Mouse (Mus musculus) ES-CJ7 (cell line): ENCODE measurements around the gene Gm16253.

Experiments used
- DNase-seq: peaks from one replicate; pipeline ENCODE4 v3.0.0; 2011; ENCODE audit warnings: low read depth, low spot score

Gene Gm16253

DNA sequence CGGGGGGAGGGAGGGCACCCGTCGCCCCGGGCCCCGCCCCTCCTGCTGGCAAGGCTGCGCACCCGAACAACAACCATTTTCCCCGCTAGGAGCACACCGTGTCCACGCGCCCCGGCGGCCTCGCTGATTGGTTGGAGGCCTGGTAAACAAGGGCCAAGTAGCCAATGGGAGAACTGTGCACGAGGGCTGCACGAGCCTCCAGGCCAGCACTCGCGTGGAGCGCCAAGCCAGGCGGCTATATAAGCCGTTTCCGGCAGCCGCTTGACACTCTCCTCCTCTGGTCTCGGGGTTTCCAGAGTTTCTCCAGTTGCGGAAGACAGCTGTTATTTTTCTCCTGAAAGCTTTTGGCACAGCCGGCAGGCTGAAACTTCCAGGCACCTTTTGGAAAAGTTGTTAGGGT is 19.1 kb upstream of the Gm16253 start, which contains the start of gene Txnip:
Gene Txnip (plus strand): TSS at position 264 of the 400 bp plus-strand sequence.
- DNase-seq: peak; percentile 99

- DNase-seq: no peak
Measured at GRCm38 (mm10) chr3:96558159-96558558, 18.6 kb upstream of the Gm16253 start.

DNA sequence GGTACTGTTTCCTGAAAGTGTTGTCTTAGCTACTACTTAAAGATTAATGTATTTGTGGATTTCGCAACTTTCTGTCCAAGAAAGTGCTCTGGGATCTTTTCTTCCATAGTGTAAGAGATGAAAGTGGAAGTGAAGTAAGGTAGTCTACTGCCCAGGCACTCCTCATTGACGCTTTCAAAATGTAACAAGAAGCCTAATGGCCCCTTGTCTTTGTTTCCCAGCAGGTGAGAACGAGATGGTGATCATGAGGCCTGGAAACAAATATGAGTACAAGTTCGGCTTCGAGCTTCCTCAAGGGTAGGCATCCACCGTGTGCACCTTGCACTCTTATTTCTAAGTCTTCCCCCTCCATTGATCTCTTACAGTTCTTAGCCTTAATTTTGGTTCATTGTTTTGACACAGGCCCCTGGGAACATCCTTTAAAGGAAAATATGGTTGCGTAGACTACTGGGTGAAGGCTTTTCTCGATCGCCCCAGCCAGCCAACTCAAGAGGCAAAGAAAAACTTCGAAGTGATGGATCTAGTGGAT is 18.1 kb upstream of the Gm16253 start:
- no peak for DNase-seq

- DNase-seq: no peak
Measured at GRCm38 (mm10) chr3:96559398-96559910, 17.3 kb upstream of the Gm16253 start.

GRCm38 (mm10) chr3:96559911-96560850 is 16.6 kb upstream of the Gm16253 start:
- DNase-seq: no peak

- DNase-seq: no peak
Measured at GRCm38 (mm10) chr3:96560881-96561668, 15.7 kb upstream of the Gm16253 start.

DNA sequence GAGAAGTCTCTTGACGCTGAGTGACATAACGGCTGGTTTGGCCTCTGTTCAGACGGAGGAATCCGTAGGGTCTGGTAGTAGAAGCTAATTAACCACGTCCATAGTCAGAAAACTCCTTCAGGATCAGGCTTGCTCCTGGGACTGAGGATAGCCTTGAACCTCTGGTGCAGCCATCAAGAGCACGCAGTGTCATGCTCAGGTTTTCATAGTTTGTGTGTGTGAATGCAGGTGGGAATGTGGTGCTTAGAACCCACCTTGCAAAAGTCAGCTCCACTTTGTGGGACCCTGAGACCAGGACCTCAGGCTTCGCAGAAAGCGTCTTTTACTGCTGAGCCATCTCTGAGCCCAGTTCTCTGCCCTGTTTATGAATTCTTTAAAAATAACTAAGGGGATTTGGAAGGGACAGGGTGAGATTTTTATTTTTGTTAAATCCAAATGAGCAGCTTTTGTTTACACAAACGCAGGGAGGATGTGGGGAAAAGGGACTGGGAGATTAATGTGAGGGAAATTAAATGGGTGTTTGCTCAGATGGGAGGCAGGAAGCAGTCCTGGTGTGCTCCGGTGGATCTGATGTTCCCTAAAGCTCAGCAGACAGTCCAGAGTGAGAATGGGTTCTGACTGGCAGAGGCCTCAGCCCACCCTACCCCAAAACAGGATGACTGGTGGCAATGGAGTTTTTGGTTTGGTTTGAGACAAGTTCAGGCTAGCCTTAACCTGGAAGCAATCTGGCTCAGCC is 14.7 kb upstream of the Gm16253 start:
- no peak for DNase-seq

DNA sequence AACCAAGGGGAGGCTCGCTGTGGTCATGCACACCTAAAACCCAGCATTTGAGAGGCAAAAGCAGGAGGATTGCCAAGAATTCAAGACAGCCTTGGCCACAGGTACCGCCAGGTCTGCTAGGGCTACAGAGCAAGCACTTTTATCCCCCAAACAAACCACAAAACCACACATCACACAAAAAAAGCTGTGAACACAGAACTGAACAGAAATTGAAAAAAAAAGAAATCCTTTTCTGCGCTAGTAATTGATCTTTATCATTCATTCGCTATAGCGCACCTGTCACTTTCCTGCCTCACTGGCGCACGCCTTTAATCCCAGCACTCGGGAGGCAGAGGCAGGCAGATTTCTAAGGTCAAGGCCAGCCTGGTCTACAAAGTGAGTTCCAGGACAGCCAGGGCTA is 13.5 kb upstream of the Gm16253 start:
- no peak for DNase-seq

DNA sequence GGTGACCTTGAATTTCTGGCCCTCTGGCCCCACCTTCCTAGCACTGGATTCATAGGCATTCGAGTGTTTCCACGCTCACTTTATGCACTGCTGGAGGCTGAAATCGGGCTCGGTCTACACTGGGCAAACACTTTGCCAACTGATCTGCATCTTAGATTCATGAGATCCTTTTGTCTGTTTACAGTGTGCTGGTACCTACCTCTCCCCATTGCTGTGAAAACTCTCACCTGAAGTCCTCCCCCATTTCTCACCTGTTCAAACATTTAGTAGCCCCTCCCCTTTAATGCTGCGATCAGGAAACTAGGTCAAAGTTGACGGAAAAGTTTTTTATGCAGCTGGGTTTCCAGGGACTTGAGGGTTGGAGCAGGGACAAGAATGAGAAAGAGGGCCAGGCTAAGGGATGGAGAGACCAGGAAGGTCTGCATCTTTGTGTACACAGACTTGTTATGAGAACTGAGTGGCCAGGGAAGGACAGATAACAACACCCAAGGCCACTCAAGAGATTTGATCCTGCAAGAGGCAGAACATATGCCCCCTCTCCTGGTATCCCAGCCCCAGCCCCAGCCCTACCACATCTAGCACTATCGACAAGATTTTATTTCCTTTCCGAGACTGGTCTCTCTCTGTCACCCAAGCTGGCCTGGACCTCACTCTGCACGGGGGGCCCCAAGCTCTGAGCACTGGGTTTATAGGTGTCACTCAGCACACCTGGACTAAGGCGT is 12.7 kb upstream of the Gm16253 start:
- no peak for DNase-seq

GRCm38 (mm10) chr3:96564633-96565032 is 12.2 kb upstream of the Gm16253 start:
- peak; percentile 53 for DNase-seq

GRCm38 (mm10) chr3:96565105-96565504 is 11.7 kb upstream of the Gm16253 start:
- peak; percentile 80 for DNase-seq

DNA sequence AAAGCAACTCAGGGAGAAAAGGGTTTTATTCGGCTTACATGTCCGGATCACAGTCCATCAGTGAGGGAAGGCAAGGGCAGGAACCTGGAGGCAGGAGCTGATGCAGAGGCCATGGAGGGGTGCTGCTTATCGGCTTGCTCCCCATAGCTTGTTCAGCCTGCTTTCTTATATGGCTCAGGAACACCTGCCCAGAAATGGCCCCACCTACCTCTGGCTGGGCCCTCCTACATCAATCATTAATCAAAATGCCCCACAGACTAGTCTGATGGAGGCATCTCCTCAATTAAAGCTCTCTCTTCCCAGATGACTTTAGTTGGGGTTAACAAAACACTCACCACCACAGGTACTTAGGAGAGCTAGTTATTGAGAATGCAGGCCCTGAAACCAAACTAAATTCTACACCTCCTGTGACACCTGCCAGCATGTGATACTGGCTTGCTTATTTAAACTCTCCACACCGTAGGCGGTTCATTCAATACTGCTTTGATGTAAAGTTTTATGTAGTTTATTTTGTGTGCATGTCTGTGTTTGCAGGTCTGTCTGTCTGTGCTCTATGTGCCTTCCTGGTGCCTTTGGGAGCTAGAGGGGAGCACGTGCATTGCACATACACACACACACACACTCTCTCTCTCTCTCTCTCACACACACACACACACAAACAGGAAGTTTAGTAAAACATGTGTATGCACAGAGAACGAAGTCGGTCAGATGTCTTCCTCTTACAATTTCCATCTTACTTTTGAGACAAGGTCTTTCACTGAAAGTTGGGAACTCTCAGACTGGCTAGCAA is 9.9 kb upstream of the Gm16253 start:
- no peak for DNase-seq

- DNase-seq: no peak
Measured at GRCm38 (mm10) chr3:96568605-96569004, 8.2 kb upstream of the Gm16253 start.

DNA sequence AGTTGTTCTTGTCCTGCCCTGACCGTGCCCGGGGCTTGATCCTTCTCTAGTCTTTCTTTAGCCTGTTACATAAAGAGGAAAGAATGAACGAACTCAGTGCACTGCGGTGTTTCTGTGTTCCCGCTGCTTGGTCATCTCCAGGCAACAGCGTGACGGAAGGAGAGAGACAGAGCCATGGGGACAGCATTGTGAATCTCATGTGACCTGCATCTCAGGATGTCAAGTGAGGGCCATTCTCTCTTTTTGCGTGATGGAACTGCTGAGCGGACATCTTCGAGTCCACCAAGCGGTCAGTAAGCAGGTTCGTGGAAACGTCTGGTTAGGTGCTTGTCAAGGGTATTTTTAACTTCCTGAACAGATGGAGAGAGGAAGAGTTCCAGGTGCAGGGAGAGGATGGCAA is 7.3 kb upstream of the Gm16253 start:
- no peak for DNase-seq

DNA sequence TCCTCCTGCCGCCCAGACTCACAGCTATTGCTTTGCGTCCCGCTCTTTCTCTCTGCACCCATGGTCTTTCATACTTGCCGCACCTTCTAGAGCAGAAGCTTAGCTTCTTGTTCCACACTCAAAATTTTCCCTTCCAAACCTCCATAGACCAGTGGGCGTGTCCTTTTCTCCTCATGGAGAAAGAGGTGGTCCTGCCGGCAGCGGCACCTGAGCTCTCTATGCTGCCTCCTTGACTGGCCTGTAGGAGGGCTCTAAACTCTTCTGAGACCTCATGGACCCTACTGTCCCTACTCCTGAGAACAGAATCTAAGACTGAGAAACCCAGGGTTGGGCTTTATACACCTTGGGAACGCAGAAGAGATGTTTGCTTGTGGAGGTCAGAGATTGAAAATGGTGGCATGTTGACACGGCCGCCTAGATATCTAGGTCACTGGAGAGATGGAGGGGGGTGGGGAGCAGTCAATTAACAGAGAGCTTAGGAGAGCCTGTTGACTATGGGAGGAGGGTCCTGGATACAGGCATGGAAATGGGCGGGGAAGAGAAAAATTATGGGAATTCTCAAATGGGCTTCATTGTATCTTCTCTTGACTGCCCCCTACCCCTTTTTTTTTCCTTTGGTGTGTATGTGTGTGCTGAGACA is 6.7 kb upstream of the Gm16253 start:
- DNase-seq: peak; percentile 59

- DNase-seq: no peak
Measured at GRCm38 (mm10) chr3:96570643-96571042, 6.1 kb upstream of the Gm16253 start.

DNA sequence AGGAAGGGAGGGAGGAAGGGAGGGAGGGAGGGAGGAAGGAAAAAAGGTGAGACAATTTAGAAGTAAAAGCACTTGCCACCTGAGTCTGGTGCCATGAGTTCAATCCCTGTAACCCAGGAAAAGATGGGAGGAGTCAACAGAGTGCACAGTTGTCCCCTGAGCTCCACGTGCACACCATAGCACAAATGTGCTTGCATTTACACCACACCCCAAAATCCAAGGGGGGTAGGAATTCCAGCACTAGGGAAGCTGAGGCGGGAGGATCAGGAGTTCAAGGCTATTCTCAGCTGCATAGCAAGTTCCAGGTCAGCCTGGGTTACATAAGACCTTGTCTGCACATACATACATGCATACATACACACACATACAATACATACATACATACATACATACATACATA is 5.4 kb upstream of the Gm16253 start:
- DNase-seq: peak; percentile 90

GRCm38 (mm10) chr3:96571896-96572698 is 4.7 kb upstream of the Gm16253 start:
- DNase-seq: peak; percentile 60
